Mouse (Mus musculus) limb, embryonic 10.5 days (tissue): ENCODE measurements at regions not wholly inside any gene's neighbourhood (a gene's known extent, or its start where the extent isn't known, plus 50 kb on each side); places are given as distances from the start of the nearest gene placed in this dataset.
A peak's percentile ranks its signal among the peaks of the same experiment; 100 is the strongest.

Source experiments
- DNase-seq: peaks from one replicate; pipeline ENCODE4 v3.0.0-alpha.2; 2017; ENCODE audit warnings: low spot score
- H3K27ac ChIP-seq: fragments of 300-500 bp; sonication (generic); 2 replicates; pipeline ENCODE4 v1.5.1; 2016; ENCODE audit warnings: mild to moderate bottlenecking
- H3K27me3 ChIP-seq: fragments of 300-500 bp; sonication (generic); 2 replicates; pipeline ENCODE4 v1.6.1; 2016; ENCODE audit warnings: low read depth, mild to moderate bottlenecking; ENCODE audit not compliant: poor library complexity, severe bottlenecking
- H3K36me3 ChIP-seq: fragments of 300-500 bp; sonication (generic); 2 replicates; pipeline ENCODE4 v1.6.1; 2016; ENCODE audit warnings: mild to moderate bottlenecking, moderate library complexity
- H3K4me1 ChIP-seq: fragments of 300-500 bp; sonication (generic); 2 replicates; pipeline ENCODE4 v1.6.1; 2016
- H3K4me3 ChIP-seq: fragments of 300-500 bp; sonication (generic); 2 replicates; pipeline ENCODE4 v1.5.1; 2016; ENCODE audit warnings: mild to moderate bottlenecking, moderate library complexity
- H3K9me3 ChIP-seq: fragments of 300-500 bp; sonication (generic); replicated peaks from 2 replicates; pipeline ENCODE4 v1.6.1; 2016; ENCODE audit warnings: mild to moderate bottlenecking
- WGBS: fragments of 180-500 bp; shearing (Covaris S2); methylation state at CpG from one replicate; pipeline ENCODE4 v1.1.7; 2016; 5-methylcytosine and 5-hydroxymethylcytosine counted together

DNA sequence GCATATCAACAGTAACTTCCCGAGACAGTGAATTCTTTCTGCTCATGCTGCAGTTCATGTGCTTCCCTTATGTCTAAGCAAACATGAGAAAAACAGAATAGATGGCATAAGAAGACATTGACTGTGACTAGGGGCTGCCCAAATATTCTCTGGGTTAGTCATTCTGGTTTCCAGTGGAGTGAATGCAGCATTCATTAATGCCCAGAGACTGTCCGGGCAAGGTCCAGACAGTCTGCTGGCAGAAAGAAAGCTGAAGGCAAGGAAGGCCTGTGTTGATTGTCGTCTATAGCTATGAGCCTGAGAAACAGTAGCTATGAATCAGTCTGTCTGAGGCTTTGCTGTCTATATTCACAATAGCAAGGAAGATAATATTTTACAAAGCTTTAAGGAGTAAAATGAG is 537.9 kb upstream of the Jag1 start:
- H3K36me3 ChIP-seq, result no peaks in the 10 kb centered on the region
- no peak for DNase-seq
- WGBS, result 92% methylated on average over 3 of the region's 3 CpGs
- no peaks in the 10 kb centered on the region for H3K27me3 ChIP-seq
- H3K9me3 ChIP-seq, result no peaks in the 10 kb centered on the region
- H3K4me3 ChIP-seq, result no peak overlapping the region
- no peak overlapping the region for H3K27ac ChIP-seq
- no peaks in the 10 kb centered on the region for H3K4me1 ChIP-seq

DNA sequence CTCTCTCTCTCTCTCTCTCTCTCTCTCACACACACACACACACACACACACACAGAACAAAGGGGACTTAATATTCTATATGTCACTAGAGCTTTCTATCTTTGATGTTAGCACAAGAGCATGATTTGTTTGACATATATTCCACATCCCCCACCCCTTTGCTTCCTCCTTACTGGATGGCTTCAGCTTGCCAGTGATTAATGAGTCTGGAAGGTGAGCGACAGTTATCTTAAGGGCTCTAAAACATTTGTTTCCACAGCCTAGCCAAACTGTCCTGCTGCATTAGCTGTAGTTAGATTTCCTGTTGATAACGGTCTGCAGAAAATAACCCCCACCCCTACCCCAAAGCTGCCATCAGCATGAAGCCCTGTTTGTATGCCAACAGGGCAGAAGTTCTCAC is 527.7 kb upstream of the Jag1 start:
- WGBS, result 20% methylated on average over 2 of the region's 2 CpGs
- peaks cover 9% of the 10 kb centered on the region; the same call in 1 of the 2 replicates for H3K4me1 ChIP-seq
- H3K27ac ChIP-seq, result no peak overlapping the region
- H3K27me3 ChIP-seq, result no peaks in the 10 kb centered on the region
- H3K9me3 ChIP-seq, result no peaks in the 10 kb centered on the region
- H3K36me3 ChIP-seq, result no peaks in the 10 kb centered on the region
- H3K4me3 ChIP-seq, result no peak overlapping the region
- no peak for DNase-seq

DNA sequence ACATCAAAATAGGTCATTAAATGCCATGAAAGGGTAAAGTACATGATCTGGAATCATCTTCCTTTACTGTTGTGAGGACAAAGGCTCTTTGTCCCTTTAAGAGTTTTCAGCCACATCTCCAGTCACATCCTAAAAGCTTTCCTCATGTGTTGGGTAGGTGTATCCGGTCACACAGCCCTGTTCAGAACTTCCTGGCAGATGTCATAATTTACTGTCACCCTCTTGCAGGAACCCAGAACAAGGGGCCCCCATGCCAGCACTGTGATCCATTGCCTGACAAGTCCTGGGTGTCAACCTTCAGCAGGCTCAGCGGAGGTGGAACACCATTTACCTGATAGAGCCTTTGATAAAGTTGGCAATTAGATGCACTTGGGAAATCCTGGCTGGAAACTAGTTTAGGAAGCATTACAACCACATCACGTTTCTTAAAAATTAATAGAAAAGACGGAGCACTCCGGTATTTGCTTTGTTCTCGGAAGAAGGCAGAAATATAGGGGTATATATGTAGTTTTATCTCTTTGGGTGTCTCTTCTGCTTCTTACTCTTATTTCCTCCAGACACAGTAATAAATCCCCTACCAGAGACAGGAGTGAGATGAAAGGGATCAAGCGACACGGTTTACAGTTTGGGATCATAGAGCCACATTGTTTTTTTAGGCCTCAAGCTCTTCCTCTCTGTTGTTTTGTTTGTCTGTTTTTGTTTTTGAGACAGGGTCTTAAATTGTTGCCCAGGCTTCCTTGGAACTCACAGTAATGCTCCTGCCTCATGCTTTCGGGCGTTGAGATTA is 527.0 kb upstream of the Jag1 start:
- Histone ChIP-seq H3K4me1 (peaks cover 9% of the 10 kb centered on the region; the same call in 1 of the 2 replicates), H3K36me3 (no peaks in the 10 kb centered on the region), H3K27ac (no peak overlapping the region), H3K27me3 (no peaks in the 10 kb centered on the region), H3K4me3 (no peak overlapping the region), H3K9me3 (no peaks in the 10 kb centered on the region)
- peak; percentile 32 for DNase-seq
- WGBS, result 41% methylated on average over 10 of the region's 10 CpGs

DNA sequence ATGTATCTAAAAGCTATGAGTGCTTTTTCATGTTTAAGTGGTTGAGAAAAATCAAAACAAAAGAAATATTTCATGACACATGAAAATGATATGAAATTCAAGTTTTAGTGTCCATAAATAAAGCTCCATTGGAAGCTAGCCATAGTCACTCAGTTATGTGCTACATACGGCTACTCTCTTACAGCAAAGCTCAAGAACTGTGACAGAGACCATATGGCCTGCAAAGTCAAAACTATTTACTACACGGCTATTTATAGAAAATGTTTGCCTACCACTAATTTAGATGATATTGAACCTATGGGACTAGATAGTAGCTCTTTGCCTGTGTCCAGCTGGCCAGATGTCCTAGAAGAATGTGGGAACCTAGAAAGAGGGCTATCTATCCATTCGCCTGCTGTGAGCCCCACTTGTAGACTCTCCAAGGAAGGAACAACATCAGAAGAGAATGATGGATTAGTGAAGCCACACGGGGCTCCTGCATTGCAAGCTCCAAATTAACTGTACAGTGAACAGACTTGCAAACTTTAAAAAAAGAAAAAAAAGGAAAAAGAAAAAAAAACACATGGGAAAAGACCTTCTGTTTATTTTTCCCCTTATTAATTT is 518.7 kb upstream of the Jag1 start:
- DNase-seq, result no peak
- Histone ChIP-seq H3K27ac (no peak overlapping the region), H3K9me3 (no peaks in the 10 kb centered on the region), H3K36me3 (no peaks in the 10 kb centered on the region), H3K4me1 (no peaks in the 10 kb centered on the region), H3K27me3 (no peaks in the 10 kb centered on the region), H3K4me3 (no peak overlapping the region)
- WGBS, result 72% methylated on average over 4 of the region's 4 CpGs

DNA sequence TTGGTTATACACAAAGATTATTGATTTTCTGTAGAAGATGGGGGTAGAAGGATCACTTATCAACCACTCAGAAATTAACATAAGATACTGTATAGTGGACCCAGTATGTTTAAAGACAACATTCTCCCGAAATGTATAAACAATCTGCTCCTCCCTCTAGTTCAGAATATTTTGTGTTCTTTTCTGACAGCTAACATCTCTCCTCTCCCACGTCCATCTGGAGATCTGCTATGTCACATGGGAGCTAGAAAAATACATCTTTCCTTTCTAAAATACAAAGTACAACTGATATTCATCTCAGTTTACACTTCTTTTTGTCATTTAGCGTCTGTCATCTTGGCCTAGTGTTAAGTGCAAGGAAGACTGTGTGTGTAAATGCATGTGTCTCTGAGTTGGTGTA is 500.2 kb upstream of the Jag1 start:
- Histone ChIP-seq H3K4me1 (no peaks in the 10 kb centered on the region), H3K27me3 (no peaks in the 10 kb centered on the region), H3K27ac (no peak overlapping the region), H3K36me3 (no peaks in the 10 kb centered on the region), H3K4me3 (no peak overlapping the region), H3K9me3 (no peaks in the 10 kb centered on the region)
- no peak for DNase-seq
- WGBS, result 88% methylated on average over 3 of the region's 3 CpGs

DNA sequence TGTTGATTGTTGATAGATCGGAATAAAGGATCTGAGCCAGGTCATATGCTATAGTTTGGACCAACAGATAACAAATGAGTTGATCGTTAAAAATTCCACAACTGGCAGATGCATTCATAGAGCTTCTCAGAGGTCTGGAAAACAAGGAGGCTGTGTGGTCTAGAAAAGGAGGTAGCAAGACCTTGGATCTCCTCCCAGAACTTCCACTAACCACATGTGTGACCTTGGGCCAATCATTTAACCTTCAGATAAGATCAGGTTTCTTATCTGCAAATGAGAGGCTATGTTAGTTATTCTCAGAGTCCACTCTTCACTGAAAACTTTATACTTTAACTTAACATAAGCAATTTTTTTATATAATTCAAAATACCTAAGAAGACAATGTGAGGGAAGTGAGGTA is 497.3 kb upstream of the Jag1 start:
- H3K9me3 ChIP-seq, result no peaks in the 10 kb centered on the region
- H3K27me3 ChIP-seq, result no peaks in the 10 kb centered on the region
- no peak overlapping the region for H3K4me3 ChIP-seq
- no peak for DNase-seq
- no peak overlapping the region for H3K27ac ChIP-seq
- H3K4me1 ChIP-seq, result no peaks in the 10 kb centered on the region
- H3K36me3 ChIP-seq, result no peaks in the 10 kb centered on the region
- 94% methylated on average over 2 of the region's 2 CpGs for WGBS

DNA sequence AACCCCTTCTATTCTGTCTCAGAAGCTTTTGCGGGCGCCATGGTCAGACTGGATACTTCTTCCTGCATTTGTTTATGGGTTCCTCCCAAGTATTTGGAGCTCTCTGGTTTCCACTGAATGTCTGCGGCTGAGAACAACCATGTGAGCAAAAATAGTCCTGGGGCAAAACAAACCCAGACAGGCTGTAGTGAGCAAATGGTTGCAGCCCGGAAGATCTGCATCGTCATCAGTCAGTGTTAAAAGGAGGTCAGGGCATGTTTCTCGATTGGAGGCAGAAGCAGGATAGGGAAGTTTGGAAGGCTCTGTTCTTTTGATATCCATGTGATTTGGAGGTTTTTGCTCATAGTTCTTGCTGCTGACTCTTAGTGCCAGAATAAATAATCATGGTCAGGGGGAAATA is 492.1 kb upstream of the Jag1 start:
- no peaks in the 10 kb centered on the region for H3K9me3 ChIP-seq
- no peaks in the 10 kb centered on the region for H3K4me1 ChIP-seq
- no peak overlapping the region for H3K4me3 ChIP-seq
- H3K27me3 ChIP-seq, result no peaks in the 10 kb centered on the region
- DNase-seq, result no peak
- no peak overlapping the region for H3K27ac ChIP-seq
- H3K36me3 ChIP-seq, result no peaks in the 10 kb centered on the region
- 67% methylated on average over 6 of the region's 6 CpGs for WGBS

DNA sequence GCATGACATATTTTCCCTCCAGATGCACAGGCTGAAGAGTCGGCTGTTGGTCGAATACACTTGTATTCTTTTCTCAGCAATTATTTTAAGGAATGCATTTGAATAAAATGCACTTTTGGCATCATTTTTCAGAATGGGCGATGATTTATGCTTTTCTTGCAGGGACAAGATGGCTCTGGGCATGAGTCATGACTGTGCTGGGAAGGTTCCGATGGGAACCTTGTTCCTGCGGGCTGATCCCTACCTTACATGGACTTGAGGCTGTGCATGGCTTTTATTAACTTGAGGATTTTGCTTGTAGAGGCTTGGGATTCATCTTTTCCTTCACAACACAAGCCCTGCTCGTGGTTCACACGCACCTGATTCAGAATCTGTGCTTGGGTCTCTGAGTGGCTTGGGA is 481.7 kb upstream of the Jag1 start:
- DNase-seq, result no peak
- H3K36me3 ChIP-seq, result no peaks in the 10 kb centered on the region
- 93% methylated on average over 7 of the region's 7 CpGs for WGBS
- no peak overlapping the region for H3K4me3 ChIP-seq
- no peaks in the 10 kb centered on the region for H3K4me1 ChIP-seq
- H3K27ac ChIP-seq, result no peak overlapping the region
- H3K9me3 ChIP-seq, result no peaks in the 10 kb centered on the region
- H3K27me3 ChIP-seq, result no peaks in the 10 kb centered on the region

DNA sequence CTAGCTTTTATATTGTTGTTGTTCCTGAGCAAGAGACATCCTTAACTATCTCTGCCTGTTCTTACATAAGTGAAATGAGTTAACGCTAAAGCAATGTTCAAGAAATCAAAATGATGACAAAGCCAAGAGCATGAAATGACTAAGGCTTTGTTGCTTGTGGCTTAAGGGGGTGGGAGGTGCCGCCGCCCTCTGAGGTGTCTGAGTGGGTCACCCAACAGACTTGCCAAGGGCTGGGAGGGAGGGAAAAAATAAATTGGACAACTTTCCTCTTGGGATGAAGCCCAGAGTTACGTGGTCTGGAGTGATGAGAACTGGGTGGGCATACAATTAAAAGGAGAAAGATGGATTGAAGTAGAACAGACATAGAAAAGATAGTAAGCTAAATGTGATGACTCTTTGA is 478.1 kb upstream of the Jag1 start:
- no peak for DNase-seq
- 91% methylated on average over 4 of the region's 4 CpGs for WGBS
- Histone ChIP-seq H3K36me3 (no peaks in the 10 kb centered on the region), H3K4me3 (no peak overlapping the region), H3K27ac (no peak overlapping the region), H3K9me3 (no peaks in the 10 kb centered on the region), H3K27me3 (no peaks in the 10 kb centered on the region), H3K4me1 (no peaks in the 10 kb centered on the region)

DNA sequence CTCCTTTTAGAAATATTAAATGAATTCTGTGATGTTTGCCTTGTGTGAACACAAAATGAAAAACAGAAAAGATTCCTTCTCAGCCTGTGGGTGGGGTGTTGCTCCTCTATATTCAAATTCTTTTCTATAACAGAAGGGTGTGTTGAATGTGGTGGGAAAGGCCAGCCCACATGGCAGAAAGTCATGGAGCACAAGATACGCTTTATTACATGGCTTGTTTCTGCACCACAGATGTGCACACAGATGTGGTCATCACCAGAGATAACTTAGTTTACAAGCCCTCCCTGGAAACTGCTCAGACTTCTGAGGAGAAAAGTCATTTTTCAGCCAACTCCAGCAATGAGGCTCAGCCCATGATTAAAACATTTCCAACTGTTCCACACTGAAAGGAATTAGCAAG is 475.1 kb upstream of the Jag1 start:
- Histone ChIP-seq H3K4me3 (no peak overlapping the region), H3K27ac (no peak overlapping the region), H3K9me3 (no peaks in the 10 kb centered on the region), H3K27me3 (no peaks in the 10 kb centered on the region), H3K36me3 (no peaks in the 10 kb centered on the region), H3K4me1 (no peaks in the 10 kb centered on the region)
- 85% methylated on average over 1 of the region's 1 CpGs for WGBS
- DNase-seq, result no peak

DNA sequence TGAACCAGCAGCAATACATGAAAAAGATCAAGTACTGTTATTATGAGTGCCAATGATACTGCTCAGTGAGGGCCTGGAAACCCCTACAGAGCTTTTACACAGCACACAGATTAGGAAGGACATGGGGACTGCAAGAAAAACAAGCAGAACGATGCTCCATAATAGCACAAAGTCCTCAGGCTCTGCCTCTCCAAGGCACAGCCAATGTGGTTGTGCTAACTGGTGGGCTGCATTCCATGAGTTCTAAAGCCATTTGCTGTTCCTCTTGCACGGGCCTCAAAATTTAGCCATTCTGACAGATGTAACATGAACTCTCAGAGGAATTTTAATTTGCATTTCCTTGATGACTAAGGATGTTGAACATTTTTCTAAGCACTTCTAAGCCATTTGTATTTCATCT is 465.0 kb upstream of the Jag1 start:
- Histone ChIP-seq H3K27me3 (no peaks in the 10 kb centered on the region), H3K36me3 (no peaks in the 10 kb centered on the region), H3K4me3 (no peak overlapping the region), H3K4me1 (no peaks in the 10 kb centered on the region), H3K9me3 (no peaks in the 10 kb centered on the region), H3K27ac (no peak overlapping the region)
- 46% methylated on average over 2 of the region's 2 CpGs for WGBS
- no peak for DNase-seq

DNA sequence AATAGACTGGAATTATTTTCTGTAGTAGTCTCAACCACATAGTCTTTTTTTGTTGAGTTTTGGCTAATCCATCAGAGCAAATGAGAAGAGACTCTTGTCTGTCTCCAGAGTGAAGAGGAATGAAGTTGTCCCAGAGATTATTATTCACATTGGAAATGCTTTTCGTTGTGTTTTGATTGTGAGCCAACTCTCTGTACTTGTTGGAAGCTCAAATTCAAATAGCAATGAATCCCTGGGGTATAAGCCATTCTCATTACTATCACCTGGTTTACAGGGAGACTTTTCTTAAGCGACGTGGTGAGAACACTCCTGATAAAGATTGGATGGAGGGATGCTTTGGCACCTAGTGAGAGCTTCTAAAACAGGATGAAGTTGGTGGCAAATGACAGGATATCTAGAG is 459.3 kb upstream of the Jag1 start:
- DNase-seq, result no peak
- Histone ChIP-seq H3K36me3 (no peaks in the 10 kb centered on the region), H3K9me3 (no peaks in the 10 kb centered on the region), H3K27me3 (no peaks in the 10 kb centered on the region), H3K27ac (no peak overlapping the region), H3K4me3 (no peak overlapping the region), H3K4me1 (no peaks in the 10 kb centered on the region)
- 85% methylated on average over 3 of the region's 3 CpGs for WGBS

DNA sequence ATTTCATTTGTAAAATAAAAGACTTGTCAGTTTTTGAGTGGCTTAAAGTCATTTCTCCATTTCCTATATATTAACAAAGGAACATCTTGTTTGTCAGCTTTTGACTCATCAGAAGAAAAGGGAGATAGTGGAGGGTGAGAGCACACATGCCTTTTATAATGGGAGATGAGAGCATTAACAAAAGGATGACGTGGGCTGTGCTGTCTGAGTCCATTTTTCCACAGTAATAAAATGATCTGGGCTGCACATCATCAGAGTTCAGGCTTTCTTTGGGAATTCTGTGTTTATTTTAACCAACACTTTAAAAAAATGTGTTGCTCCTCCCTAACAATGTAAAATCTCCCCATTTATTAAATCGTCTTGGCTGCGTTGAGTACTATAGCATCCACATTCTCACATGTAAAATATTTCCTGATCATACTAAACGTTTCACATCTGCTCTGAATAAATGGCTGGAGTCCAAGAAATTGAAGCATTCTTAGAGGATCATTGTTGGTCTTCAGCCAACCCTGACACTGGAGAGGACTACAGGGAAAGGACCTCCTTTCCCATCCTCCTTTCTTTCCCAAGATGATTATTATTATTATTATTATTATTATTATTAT is 458.5 kb upstream of the Jag1 start:
- H3K27me3 ChIP-seq, result no peaks in the 10 kb centered on the region
- no peaks in the 10 kb centered on the region for H3K4me1 ChIP-seq
- no peak for DNase-seq
- H3K36me3 ChIP-seq, result no peaks in the 10 kb centered on the region
- 88% methylated on average over 4 of the region's 4 CpGs for WGBS
- H3K27ac ChIP-seq, result no peak overlapping the region
- H3K4me3 ChIP-seq, result no peak overlapping the region
- no peaks in the 10 kb centered on the region for H3K9me3 ChIP-seq
